Mouse (Mus musculus): Measurements from ENCODE around the gene Gpr146. TPM values are rescaled to one million over a fixed set of nuclear protein-coding genes. Genes with fewer than 3 reads are reported as not detected.

Gpr146 gene
- polyA plus RNA-seq, 1 experiment from 2014 or later: 13.4 TPM

DNA sequence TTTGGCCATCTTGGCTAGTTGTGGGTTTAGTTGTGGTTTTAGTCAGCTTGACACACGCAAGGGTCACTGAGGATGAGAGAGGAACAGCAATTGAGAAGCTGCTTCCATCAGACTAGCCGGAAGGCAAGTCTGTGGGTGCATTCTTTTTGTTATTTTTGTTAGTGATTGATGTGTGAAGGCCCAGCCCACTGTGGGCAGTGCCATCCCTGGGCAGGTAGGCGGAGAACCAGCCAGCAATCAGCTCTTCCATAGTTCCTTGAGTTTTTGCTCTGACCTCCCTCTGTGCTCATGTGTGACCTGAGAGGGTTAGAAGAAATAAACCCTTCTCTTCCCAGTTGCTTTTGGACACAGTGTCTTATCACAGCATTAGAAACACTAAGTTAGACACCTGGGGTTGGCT lies 4.4 kb upstream of the Gpr146 start:
- no peaks in the 10 kb centered on the region for H3K27me3 ChIP-seq (replicated peaks; ENCODE audit: control insufficient read depth, insufficient read depth, low read length)
- peaks cover 91% of the 10 kb centered on the region for H3K4me1 ChIP-seq (replicated peaks; ENCODE audit: control insufficient read depth, insufficient read depth, low read length)
- H3K9ac ChIP-seq (ENCODE audit: low read depth, low read length): peak overlapping the region; percentile 48
- H3K36me3 ChIP-seq (ENCODE audit: control insufficient read depth, insufficient read depth, low read length): no peaks in the 10 kb centered on the region
- no peaks in the 10 kb centered on the region for H3K9me3 ChIP-seq (ENCODE audit: control insufficient read depth, low read length)
- no peak overlapping the region for H3K4me3 ChIP-seq (ENCODE audit: low read depth, low read length)
- peak overlapping the region; percentile 68 for H3K27ac ChIP-seq (ENCODE audit: low read depth, low read length)
- ATAC-seq (replicated peaks; ENCODE audit: low FRiP score) (no peak), DNase-seq (ENCODE audit: low spot score) (no peak)
- 56% methylated on average over 3 of the region's 3 CpGs for WGBS
- H3K4me2 ChIP-seq: peak overlapping the region; percentile 97

DNA sequence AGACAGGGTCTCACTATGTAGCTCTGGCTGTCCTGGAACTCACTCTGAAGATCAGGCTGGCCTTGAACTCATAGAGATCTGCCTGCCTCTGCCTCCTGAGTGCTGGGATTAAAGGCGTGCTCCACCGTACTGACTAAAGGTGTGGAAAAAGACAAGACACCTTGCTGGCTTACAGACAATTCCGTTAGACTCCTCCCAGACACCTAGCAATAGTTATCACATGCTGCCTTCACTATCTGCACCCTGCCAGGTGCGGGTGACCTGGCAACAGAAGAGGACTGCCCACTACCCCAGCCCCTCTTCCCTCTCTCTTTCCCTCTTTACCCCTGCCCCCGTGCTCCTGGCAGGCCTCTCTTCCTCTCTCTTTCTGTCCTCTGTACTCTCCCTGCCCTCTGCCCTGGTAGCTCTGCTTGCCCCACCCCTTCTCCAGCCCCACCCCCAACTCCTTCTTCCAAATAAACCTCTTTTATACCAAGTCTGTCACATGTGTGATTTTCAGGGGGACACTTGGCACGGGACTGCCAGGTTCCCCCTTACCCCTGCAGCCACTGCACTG lies 3.5 kb upstream of the Gpr146 start:
- Histone ChIP-seq H3K27ac (ENCODE audit: low read depth, low read length) (peak overlapping the region; percentile 19; the same call in 1 of the 2 replicates), H3K9me3 (ENCODE audit: control insufficient read depth, low read length) (no peaks in the 10 kb centered on the region), H3K9ac (ENCODE audit: low read depth, low read length) (no peak overlapping the region), H3K36me3 (ENCODE audit: control insufficient read depth, insufficient read depth, low read length) (no peaks in the 10 kb centered on the region), H3K27me3 (replicated peaks; ENCODE audit: control insufficient read depth, insufficient read depth, low read length) (no peaks in the 10 kb centered on the region), H3K4me1 (replicated peaks; ENCODE audit: control insufficient read depth, insufficient read depth, low read length) (peaks cover 91% of the 10 kb centered on the region), H3K4me2 (no peak overlapping the region), H3K4me3 (ENCODE audit: low read depth, low read length) (no peak overlapping the region)
- ATAC-seq (replicated peaks; ENCODE audit: low FRiP score) (no peak), DNase-seq (ENCODE audit: low spot score) (no peak)
- 60% methylated on average over 6 of the region's 6 CpGs for WGBS

DNA sequence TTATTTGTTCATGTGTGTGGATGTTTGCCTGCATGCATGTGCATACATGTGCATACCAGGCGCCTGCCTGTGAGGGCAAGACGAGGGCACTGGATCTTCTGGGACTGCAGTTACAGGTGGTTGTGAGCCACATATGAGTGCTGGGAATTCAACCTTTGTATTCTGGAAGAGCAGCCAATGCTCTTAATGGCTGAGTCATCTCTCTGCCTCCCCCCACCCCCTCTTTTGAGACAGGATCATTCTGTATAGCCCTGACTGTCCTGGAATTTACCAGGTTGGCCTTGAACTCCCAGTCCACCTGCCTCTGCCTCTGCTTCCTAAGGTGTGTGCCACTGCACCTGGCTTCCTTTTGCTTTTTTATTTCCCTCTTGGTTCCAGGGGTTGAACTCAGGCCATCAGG lies 2.7 kb upstream of the Gpr146 start:
- ATAC-seq (replicated peaks; ENCODE audit: low FRiP score) (no peak), DNase-seq (ENCODE audit: low spot score) (no peak)
- no peak overlapping the region for H3K4me2 ChIP-seq
- H3K36me3 ChIP-seq (ENCODE audit: control insufficient read depth, insufficient read depth, low read length): no peaks in the 10 kb centered on the region
- no peaks in the 10 kb centered on the region for H3K27me3 ChIP-seq (replicated peaks; ENCODE audit: control insufficient read depth, insufficient read depth, low read length)
- H3K4me3 ChIP-seq (ENCODE audit: low read depth, low read length): no peak overlapping the region
- no peak overlapping the region for H3K27ac ChIP-seq (ENCODE audit: low read depth, low read length)
- WGBS: 79% methylated on average over 2 of the region's 2 CpGs
- H3K9me3 ChIP-seq (ENCODE audit: control insufficient read depth, low read length): no peaks in the 10 kb centered on the region
- 0 out of 2 replicates have a peak overlapping the region, but pooled peaks have one; percentile 23 for H3K9ac ChIP-seq (ENCODE audit: low read depth, low read length)
- H3K4me1 ChIP-seq (replicated peaks; ENCODE audit: control insufficient read depth, insufficient read depth, low read length): peaks cover 93% of the 10 kb centered on the region

DNA sequence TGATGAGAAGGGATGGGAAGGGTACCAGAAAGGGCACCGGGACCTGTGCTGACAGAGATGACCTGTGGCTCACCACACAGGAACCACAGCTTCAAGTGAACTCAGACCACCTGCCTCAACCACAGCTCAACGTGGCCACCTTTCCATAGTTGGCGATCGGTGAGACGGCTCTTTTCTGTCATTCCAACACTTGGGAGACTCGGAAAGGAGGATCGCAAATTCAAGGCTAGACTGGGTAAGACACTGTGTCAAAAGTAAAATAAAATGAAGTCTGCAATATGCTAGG lies 717 bp downstream of the Gpr146 start:
- H3K27me3 ChIP-seq (replicated peaks; ENCODE audit: control insufficient read depth, insufficient read depth, low read length): no peaks in the 10 kb centered on the region
- no peaks in the 10 kb centered on the region for H3K36me3 ChIP-seq (ENCODE audit: control insufficient read depth, insufficient read depth, low read length)
- DNase-seq (ENCODE audit: low spot score) (no peak), ATAC-seq (replicated peaks; ENCODE audit: low FRiP score) (no peak)
- peak overlapping the region; percentile 76 for H3K4me2 ChIP-seq
- no peaks in the 10 kb centered on the region for H3K9me3 ChIP-seq (ENCODE audit: control insufficient read depth, low read length)
- H3K4me3 ChIP-seq (ENCODE audit: low read depth, low read length): peak overlapping the region; percentile 75
- WGBS: 68% methylated on average over 7 of the region's 7 CpGs
- peak overlapping the region; percentile 99 for H3K27ac ChIP-seq (ENCODE audit: low read depth, low read length)
- peak overlapping the region; percentile 44 for H3K9ac ChIP-seq (ENCODE audit: low read depth, low read length)
- peaks cover 85% of the 10 kb centered on the region for H3K4me1 ChIP-seq (replicated peaks; ENCODE audit: control insufficient read depth, insufficient read depth, low read length)

DNA sequence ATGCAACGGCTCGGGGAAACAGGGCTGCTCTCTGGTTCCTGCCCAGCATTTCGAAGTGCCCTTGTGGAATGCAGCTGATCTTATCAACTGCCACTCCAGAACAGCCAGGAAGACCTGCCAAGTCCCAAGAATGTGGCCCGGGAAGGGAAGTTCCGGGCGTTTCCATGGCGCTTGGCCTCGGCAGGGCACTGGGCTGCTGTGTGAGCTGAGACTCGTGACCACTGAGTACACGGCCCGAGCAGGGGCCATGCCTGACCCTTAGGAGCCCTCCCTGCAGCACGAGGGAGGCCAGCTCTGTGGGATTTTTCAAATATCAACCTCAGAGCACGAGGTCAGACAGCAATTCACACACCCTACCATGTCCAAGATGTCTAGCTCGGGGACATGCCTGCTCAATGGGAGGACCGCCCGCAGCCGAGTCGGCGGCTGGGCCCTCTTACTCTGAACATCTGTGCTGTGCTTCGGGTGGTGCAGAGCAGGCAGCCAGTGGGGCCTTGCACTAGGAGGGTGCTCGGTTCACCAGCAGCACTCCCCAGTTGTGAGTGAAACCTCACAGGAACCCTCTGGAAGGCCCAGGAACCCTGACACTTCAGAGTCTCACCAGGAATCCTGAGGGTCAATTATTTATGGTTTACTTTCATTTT lies 1.6 kb downstream of the Gpr146 start:
- WGBS: 20% methylated on average over 21 of the region's 21 CpGs
- H3K36me3 ChIP-seq (ENCODE audit: control insufficient read depth, insufficient read depth, low read length): no peaks in the 10 kb centered on the region; the same call in 1 of the 2 replicates
- peak overlapping the region; percentile 76 for H3K4me2 ChIP-seq
- H3K9me3 ChIP-seq (ENCODE audit: control insufficient read depth, low read length): no peaks in the 10 kb centered on the region
- peaks cover 87% of the 10 kb centered on the region for H3K4me1 ChIP-seq (replicated peaks; ENCODE audit: control insufficient read depth, insufficient read depth, low read length)
- H3K9ac ChIP-seq (ENCODE audit: low read depth, low read length): peak overlapping the region; percentile 80
- peak overlapping the region; percentile 75 for H3K4me3 ChIP-seq (ENCODE audit: low read depth, low read length)
- H3K27me3 ChIP-seq (replicated peaks; ENCODE audit: control insufficient read depth, insufficient read depth, low read length): no peaks in the 10 kb centered on the region
- ATAC-seq (replicated peaks; ENCODE audit: low FRiP score) (no peak), DNase-seq (ENCODE audit: low spot score) (no peak)
- H3K27ac ChIP-seq (ENCODE audit: low read depth, low read length): peak overlapping the region; percentile 99

DNA sequence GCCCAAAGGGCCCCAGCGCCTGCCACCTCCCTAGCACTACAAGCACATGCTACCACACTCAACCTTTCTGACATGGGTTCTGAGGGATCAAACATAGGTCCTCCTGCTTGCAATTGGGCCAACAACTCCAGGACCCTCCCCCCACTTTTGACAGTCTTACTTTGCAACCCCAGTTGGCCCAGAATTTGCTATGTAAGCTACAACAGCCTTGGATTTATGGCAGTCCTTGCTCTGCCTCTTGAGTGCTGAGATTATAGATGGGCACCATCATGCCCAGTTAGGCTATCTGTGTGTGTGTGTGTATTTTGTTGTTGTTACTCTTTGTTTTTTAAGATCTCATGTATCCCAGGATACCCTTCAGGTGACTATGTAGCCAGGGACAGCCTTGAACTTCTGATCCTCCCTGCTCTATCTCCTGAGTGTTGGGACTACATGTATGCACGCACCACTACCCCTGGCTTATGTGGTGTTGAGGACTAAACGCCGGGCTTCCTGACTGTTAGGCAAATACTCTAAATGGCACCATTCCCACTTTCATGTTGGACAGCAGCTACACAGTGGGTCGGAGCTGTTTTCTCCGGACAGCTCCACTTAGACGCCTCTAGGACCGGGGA lies 2.4 kb downstream of the Gpr146 start:
- peak overlapping the region; percentile 80 for H3K9ac ChIP-seq (ENCODE audit: low read depth, low read length)
- DNase-seq (ENCODE audit: low spot score) (no peak), ATAC-seq (replicated peaks; ENCODE audit: low FRiP score) (peak; percentile 4; the same call in 1 of the 2 replicates)
- H3K4me3 ChIP-seq (ENCODE audit: low read depth, low read length): peak overlapping the region; percentile 75
- H3K27ac ChIP-seq (ENCODE audit: low read depth, low read length): peak overlapping the region; percentile 99
- no peaks in the 10 kb centered on the region for H3K9me3 ChIP-seq (ENCODE audit: control insufficient read depth, low read length)
- no peaks in the 10 kb centered on the region; the same call in 1 of the 2 replicates for H3K36me3 ChIP-seq (ENCODE audit: control insufficient read depth, insufficient read depth, low read length)
- H3K27me3 ChIP-seq (replicated peaks; ENCODE audit: control insufficient read depth, insufficient read depth, low read length): no peaks in the 10 kb centered on the region
- H3K4me2 ChIP-seq: peak overlapping the region; percentile 76
- WGBS: 11% methylated on average over 8 of the region's 8 CpGs
- peaks cover 87% of the 10 kb centered on the region for H3K4me1 ChIP-seq (replicated peaks; ENCODE audit: control insufficient read depth, insufficient read depth, low read length)

DNA sequence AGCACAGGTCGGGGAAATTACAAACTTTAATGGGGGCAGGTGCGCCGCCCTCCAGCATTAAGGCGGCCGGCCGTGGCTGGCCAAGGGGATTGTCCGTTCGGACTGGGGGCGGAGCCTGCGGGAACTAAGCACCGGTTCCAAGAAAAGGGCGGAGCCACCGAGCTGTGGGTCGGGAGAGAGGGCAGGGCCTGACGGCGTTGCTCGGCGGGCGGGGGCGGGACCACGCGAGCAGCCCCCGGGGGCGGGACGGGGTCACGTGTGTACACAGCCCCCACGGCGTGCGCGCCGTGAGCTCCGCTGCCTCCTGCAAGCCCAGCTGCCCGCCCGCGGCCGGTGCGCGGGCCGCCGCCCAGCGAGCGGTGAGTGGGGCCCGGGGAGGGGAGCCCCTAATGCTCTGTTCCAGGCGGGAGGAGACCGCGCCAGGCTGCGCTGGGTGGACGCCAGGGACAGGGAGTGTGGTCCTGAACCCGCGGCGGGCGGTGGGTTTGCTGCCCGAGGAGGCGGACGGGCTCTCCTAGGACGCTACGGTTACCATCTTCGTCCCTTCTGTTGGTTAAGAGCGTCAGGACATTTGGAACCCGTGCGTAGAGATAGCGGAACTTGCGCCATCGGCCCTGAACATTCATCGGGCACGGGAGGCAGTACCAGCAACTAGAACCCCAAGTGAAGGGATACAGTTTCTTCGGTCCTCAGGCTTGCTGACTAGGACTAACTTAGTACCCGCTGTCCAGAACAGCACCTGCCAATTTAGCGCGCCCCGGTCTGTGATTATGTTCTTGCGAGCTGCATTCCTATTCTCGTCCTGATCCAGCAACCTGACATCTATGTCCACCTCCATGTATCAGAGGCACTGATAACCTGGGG lies 3.1 kb downstream of the Gpr146 start:
- Histone ChIP-seq H3K27me3 (replicated peaks; ENCODE audit: control insufficient read depth, insufficient read depth, low read length) (no peaks in the 10 kb centered on the region), H3K4me1 (replicated peaks; ENCODE audit: control insufficient read depth, insufficient read depth, low read length) (peaks cover 88% of the 10 kb centered on the region), H3K27ac (ENCODE audit: low read depth, low read length) (peak overlapping the region; percentile 99), H3K4me2 (peak overlapping the region; percentile 76), H3K9me3 (ENCODE audit: control insufficient read depth, low read length) (no peaks in the 10 kb centered on the region), H3K36me3 (ENCODE audit: control insufficient read depth, insufficient read depth, low read length) (no peaks in the 10 kb centered on the region; the same call in 1 of the 2 replicates), H3K4me3 (ENCODE audit: low read depth, low read length) (peak overlapping the region; percentile 75), H3K9ac (ENCODE audit: low read depth, low read length) (peak overlapping the region; percentile 80)
- 1% methylated on average over 69 of the region's 73 CpGs for WGBS
- peak; percentile 89 for DNase-seq (ENCODE audit: low spot score)
- ATAC-seq (replicated peaks; ENCODE audit: low FRiP score): peak; percentile 77

DNA sequence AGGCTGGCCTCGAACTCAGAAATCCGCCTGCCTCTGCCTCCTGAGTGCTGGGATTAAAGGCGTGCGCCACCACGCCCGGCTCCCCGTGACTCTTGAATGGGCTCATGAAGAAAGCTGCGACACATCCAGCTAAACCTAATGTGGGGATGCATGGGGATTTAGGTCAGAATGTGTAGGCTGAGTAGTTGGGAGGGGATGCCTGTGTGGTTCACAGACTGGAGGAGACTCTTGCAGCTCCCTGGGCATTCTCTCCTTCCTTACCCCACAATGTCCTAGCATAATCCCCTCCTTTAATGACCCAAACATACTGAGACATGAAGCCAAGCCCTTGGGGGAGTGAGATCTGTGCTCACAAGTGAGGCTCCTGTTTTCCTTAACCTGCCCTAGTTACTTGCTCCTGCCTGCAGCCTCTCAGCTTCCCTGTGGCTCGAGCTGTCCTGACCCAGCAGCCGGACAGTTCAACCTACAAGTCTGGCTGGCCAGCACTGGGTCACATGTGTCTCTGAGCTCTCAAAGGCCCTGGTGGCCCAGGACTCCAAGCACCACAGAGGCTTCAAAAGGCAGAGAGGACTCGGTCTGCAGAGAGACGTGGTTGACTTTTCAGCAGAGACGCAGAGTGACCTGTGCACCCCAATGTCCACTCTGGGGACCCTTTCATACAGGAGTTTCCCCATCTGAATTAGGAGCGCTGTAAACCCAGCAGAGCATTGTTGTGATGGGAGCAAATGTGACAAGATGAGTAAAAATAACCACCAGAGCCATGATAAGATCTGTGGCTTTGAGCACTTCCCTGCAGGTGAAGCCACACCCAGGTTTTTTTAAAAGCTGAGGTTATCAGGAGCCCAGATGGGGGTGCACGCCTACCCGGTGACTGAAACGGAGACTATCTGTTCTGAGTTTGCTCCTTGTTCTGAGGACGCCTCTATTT lies 4.4 kb downstream of the Gpr146 start:
- H3K9me3 ChIP-seq (ENCODE audit: control insufficient read depth, low read length): no peaks in the 10 kb centered on the region
- no peaks in the 10 kb centered on the region for H3K27me3 ChIP-seq (replicated peaks; ENCODE audit: control insufficient read depth, insufficient read depth, low read length)
- peak overlapping the region; percentile 76 for H3K4me2 ChIP-seq
- H3K4me3 ChIP-seq (ENCODE audit: low read depth, low read length): peak overlapping the region; percentile 75
- H3K4me1 ChIP-seq (replicated peaks; ENCODE audit: control insufficient read depth, insufficient read depth, low read length): peaks cover 86% of the 10 kb centered on the region
- DNase-seq (ENCODE audit: low spot score) (peak; percentile 53), ATAC-seq (replicated peaks; ENCODE audit: low FRiP score) (peak; percentile 60)
- H3K27ac ChIP-seq (ENCODE audit: low read depth, low read length): peak overlapping the region; percentile 99
- 35% methylated on average over 18 of the region's 18 CpGs for WGBS
- no peaks in the 10 kb centered on the region; the same call in 1 of the 2 replicates for H3K36me3 ChIP-seq (ENCODE audit: control insufficient read depth, insufficient read depth, low read length)
- H3K9ac ChIP-seq (ENCODE audit: low read depth, low read length): peak overlapping the region; percentile 80
